Mouse (Mus musculus) spleen, adult 2 months (tissue): ENCODE data around the gene Sec23b.
"Not testable (repeated sequence)": the region's sequence is repeated elsewhere in the genome, so short reads cannot be mapped to it uniquely, and the experiment has no call there.

ENCODE experiments used
- CTCF ChIP-seq: fragments of 200-500 bp; IDR thresholded peaks from 2 replicates; pipeline ENCODE4 v1.5.1; 2011; ENCODE audit warnings: mild to moderate bottlenecking, inconsistent platforms; ENCODE audit not compliant: insufficient read depth, insufficient read length, insufficient replicate concordance; ENCODE audit errors: extremely low read depth
- POLR2A ChIP-seq: fragments of 200-500 bp; IDR thresholded peaks from 2 replicates; pipeline ENCODE4 v1.6.1; 2011; ENCODE audit warnings: low read depth, low read length, inconsistent platforms

- not testable (repeated sequence) for TF ChIP-seq CTCF, POLR2A
Observed at GRCm38 (mm10) chr2:144593036-144593435, 37.0 kb downstream of the Sec23b start.
